Mouse (Mus musculus): ENCODE data around the gene Rgs13. TPM values are rescaled to one million over a fixed set of nuclear protein-coding genes. Genes with fewer than 3 reads are reported as not detected.
A peak's percentile ranks its signal among the peaks of the same experiment; 100 is the strongest.
"Not testable (repeated sequence)": the region's sequence is repeated elsewhere in the genome, so short reads cannot be mapped to it uniquely, and the experiment has no call there.

Gene Rgs13
- polyA plus RNA-seq, 1 experiment = 0.56 TPM

- TF ChIP-seq POLR2A (IDR thresholded peaks at IDR 0.05; ENCODE audit: borderline replicate concordance, extremely low read depth, insufficient read depth, insufficient read length, poor library complexity, severe bottlenecking) (no peak), CTCF (IDR thresholded peaks at IDR 0.05; ENCODE audit: borderline replicate concordance, extremely low read depth, insufficient read depth, insufficient read length) (no peak)
- DNase-seq (ENCODE audit: low read depth) = peak; percentile 80
Measured at GRCm38 (mm10) chr1:144151401-144152183, 25.6 kb downstream of the Rgs13 start.

- no peak for DNase-seq (ENCODE audit: low read depth)
- TF ChIP-seq POLR2A (IDR thresholded peaks at IDR 0.05; ENCODE audit: borderline replicate concordance, extremely low read depth, insufficient read depth, insufficient read length, poor library complexity, severe bottlenecking) = no peak
- no peak for TF ChIP-seq CTCF (IDR thresholded peaks at IDR 0.05; ENCODE audit: borderline replicate concordance, extremely low read depth, insufficient read depth, insufficient read length)
Measured at GRCm38 (mm10) chr1:144149997-144150396, 27.2 kb downstream of the Rgs13 start.

- DNase-seq (ENCODE audit: low read depth) = not testable (repeated sequence)
Measured at GRCm38 (mm10) chr1:144141398-144141797, 35.8 kb downstream of the Rgs13 start.

- no peak for TF ChIP-seq CTCF (IDR thresholded peaks at IDR 0.05; ENCODE audit: borderline replicate concordance, extremely low read depth, insufficient read depth, insufficient read length)
- no peak for TF ChIP-seq POLR2A (IDR thresholded peaks at IDR 0.05; ENCODE audit: borderline replicate concordance, extremely low read depth, insufficient read depth, insufficient read length, poor library complexity, severe bottlenecking)
- no peak for DNase-seq (ENCODE audit: low read depth)
Measured at GRCm38 (mm10) chr1:144139847-144140246, 37.3 kb downstream of the Rgs13 start.

- no peak for TF ChIP-seq POLR2A (IDR thresholded peaks at IDR 0.05; ENCODE audit: borderline replicate concordance, extremely low read depth, insufficient read depth, insufficient read length, poor library complexity, severe bottlenecking)
- TF ChIP-seq CTCF (IDR thresholded peaks at IDR 0.05; ENCODE audit: borderline replicate concordance, extremely low read depth, insufficient read depth, insufficient read length) = no peak
- peak; percentile 5 for DNase-seq (ENCODE audit: low read depth)
Measured at GRCm38 (mm10) chr1:144127965-144128364, 49.2 kb downstream of the Rgs13 start.

DNA sequence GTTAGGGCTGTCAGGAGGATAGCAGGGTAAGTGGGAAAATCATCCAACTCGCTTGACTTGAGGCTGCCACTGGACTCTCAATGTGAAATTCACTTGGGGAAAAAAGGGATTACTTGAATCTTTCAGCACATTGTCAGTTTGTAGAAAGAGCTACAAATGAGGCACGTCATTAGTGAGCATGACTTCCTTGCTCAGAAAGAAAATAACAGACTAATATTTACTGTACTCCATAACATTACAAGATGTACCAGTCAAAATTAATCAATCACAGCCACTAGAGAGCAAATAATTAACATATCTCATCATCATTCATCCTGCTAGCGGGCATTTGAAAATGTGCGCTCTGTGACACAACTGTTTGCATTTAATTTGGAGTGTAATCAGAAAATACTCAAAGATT is 57.1 kb downstream of the Rgs13 start:
- TF ChIP-seq CTCF (IDR thresholded peaks at IDR 0.05; ENCODE audit: borderline replicate concordance, extremely low read depth, insufficient read depth, insufficient read length) (no peak), POLR2A (IDR thresholded peaks at IDR 0.05; ENCODE audit: borderline replicate concordance, extremely low read depth, insufficient read depth, insufficient read length, poor library complexity, severe bottlenecking) (no peak)
- DNase-seq (ENCODE audit: low read depth) = peak; percentile 27

DNA sequence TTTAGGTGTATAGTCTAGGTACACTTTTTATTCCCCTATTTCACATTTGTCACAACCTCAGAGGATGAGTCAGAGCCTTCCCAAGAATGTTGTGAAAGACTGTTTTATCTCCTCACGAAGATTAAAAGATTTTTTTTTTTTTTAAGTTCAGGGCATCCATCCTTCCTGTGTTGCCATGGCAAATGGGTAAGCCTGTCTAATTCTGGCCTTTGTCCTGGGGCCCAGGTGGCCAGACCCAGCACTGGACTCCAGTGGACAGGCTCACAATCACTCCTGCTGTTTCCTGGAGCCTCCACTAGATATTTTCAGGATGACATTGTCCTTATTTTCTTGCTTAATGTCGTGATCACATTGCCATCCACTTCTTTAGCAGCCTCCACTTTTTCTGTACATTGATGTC is 57.7 kb downstream of the Rgs13 start:
- TF ChIP-seq CTCF (IDR thresholded peaks at IDR 0.05; ENCODE audit: borderline replicate concordance, extremely low read depth, insufficient read depth, insufficient read length) = no peak
- TF ChIP-seq POLR2A (IDR thresholded peaks at IDR 0.05; ENCODE audit: borderline replicate concordance, extremely low read depth, insufficient read depth, insufficient read length, poor library complexity, severe bottlenecking) = no peak
- DNase-seq (ENCODE audit: low read depth) = no peak

DNA sequence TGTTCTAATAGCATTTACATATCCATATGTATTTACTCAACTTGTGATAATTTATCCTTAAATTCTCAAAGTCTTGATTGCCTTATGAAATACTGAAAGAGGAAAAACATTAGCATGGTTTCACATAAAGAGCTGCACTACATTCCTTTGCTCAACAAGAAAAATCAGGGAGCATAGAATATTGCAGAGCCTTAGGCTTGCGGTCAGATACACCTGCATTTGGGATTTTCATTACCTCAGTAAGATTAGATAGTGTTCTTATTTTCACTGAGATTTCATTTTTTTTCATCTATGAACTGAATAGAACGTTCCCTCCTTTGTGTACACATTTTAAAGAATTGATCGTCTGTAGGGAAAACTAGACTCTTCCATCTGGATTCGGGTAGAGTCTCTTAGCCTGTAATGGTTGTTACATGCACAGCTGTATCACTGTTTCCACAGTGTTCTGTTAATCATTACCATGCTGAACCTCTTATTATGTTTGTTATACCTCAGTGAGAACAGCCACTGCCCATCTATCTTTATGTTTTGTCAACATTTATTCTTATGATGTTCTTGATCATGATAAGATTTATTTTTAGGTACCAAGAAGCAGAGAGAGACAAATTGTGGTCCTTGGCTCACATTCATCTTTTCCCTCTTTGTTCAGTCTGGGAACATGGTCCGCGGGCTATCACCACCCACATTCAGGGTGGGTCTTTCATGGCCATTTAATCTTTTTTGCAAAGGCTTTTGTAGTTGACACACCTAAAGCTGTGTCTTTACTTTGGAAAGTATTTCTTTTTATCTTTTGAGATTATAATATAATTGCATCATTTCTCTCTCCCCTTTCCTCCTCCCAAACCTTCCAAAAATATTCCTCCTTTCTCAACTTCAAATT is 61.1 kb downstream of the Rgs13 start:
- no peak for DNase-seq (ENCODE audit: low read depth)
- TF ChIP-seq POLR2A (IDR thresholded peaks at IDR 0.05; ENCODE audit: borderline replicate concordance, extremely low read depth, insufficient read depth, insufficient read length, poor library complexity, severe bottlenecking) = no peak
- no peak for TF ChIP-seq CTCF (IDR thresholded peaks at IDR 0.05; ENCODE audit: borderline replicate concordance, extremely low read depth, insufficient read depth, insufficient read length)

GRCm38 (mm10) chr1:144113438-144114074 is 63.6 kb downstream of the Rgs13 start:
- no peak for DNase-seq (ENCODE audit: low read depth)
- no peak for TF ChIP-seq POLR2A (IDR thresholded peaks at IDR 0.05; ENCODE audit: borderline replicate concordance, extremely low read depth, insufficient read depth, insufficient read length, poor library complexity, severe bottlenecking)
- no peak for TF ChIP-seq CTCF (IDR thresholded peaks at IDR 0.05; ENCODE audit: borderline replicate concordance, extremely low read depth, insufficient read depth, insufficient read length)

DNA sequence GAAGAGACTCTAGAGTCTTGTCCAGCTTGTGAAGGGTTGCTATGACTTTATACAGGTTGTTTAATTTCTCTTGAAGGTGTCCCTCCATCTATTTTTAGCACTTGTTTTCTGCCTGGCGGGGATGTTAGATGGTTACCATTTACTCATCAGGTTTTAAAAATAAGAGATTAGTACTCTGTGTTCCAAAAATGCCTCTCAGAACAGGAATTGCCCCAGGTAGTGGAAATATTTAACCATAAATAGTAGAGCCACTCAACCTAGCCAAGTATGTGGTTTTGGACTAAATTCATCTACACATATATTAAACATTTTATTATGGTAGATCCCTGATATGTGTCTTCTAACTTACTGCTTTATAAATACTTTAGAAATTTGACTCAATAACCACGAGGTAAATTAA is 64.2 kb downstream of the Rgs13 start:
- no peak for TF ChIP-seq POLR2A (IDR thresholded peaks at IDR 0.05; ENCODE audit: borderline replicate concordance, extremely low read depth, insufficient read depth, insufficient read length, poor library complexity, severe bottlenecking)
- no peak for TF ChIP-seq CTCF (IDR thresholded peaks at IDR 0.05; ENCODE audit: borderline replicate concordance, extremely low read depth, insufficient read depth, insufficient read length)
- no peak for DNase-seq (ENCODE audit: low read depth)

DNA sequence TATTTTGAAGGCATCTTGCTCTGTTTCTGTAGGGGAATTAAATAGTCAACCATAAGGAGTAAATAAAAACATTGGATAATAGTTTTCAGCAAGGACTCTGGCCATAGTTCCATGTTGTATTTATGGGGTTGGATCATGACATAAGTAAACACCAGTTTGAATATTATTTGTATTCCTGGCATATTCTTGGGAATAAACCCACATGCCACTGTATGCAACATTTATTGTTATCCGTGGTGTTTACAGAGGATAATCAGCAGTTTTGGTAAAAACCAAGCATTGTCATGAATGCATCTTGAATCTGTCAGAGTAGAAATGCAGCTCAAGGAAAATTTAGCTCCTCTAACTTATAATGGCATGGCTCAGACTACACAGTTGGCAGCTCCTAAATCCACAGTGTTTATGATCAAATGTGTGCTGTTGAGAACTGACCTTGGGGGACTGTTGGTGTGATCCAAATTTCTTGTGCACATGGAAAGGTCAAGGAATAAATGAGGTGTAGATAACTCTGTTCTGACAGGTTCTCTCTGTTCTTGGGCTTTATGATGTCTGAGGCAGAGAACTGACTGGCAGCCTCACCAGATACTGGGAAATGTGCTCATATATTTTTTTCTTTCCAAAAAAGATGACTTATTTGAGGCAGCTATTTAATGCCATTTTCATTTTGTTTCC is 78.4 kb downstream of the Rgs13 start:
- TF ChIP-seq POLR2A (IDR thresholded peaks at IDR 0.05; ENCODE audit: borderline replicate concordance, extremely low read depth, insufficient read depth, insufficient read length, poor library complexity, severe bottlenecking) (no peak), CTCF (IDR thresholded peaks at IDR 0.05; ENCODE audit: borderline replicate concordance, extremely low read depth, insufficient read depth, insufficient read length) (no peak)

More for the DNA sequence above, 78.4 kb downstream of the Rgs13 start:
- no peak for DNase-seq (ENCODE audit: low read depth)

Data from brain, embryonic 14.5 days (tissue).